Mouse (Mus musculus) spleen, adult 2 months (tissue): ENCODE results near the gene Lsp1.

ENCODE experiments used
- CTCF ChIP-seq: fragments of 200-500 bp; IDR thresholded peaks from 2 replicates; pipeline ENCODE4 v1.5.1; 2011; ENCODE audit warnings: mild to moderate bottlenecking, inconsistent platforms; ENCODE audit not compliant: insufficient read depth, insufficient read length, insufficient replicate concordance; ENCODE audit errors: extremely low read depth
- POLR2A ChIP-seq: fragments of 200-500 bp; IDR thresholded peaks from 2 replicates; pipeline ENCODE4 v1.6.1; 2011; ENCODE audit warnings: low read depth, low read length, inconsistent platforms

DNA sequence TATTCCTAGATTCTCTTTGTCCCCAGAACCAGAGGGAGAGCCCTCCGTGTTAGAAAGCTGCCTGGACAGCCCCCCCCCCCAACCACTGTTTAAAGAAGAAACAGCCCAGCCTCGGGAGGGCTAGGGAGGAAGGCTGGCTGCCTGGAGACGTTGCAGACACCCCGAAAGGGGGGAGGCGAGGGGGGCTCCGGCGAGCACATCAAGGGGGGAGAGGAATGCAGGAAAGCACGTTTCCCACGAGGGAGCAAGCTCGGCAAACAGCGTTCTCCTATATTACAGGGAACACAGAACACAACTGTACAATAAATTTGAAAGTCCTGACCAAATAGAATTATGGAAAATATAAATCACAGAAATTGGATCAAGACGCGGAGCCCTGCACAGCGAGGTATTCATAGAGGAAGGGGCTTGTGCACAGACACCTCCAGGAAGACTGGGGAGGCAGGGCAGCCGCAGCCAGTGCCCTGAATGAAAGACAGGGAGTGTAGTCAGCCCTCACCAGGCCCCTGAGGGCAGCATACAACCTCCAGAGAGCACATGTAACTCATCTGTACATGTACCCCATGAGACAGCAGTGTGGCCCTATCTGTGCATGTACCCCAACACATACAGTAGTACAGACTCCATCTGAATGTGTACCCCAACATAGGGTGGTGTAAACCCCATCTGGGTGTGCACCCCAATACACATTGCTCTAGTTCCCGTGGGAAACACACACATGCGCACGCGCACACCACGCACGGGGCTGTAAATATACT lies 55.8 kb downstream of the Lsp1 start:
- TF ChIP-seq CTCF, result no peak
- no peak for TF ChIP-seq POLR2A
